Mouse (Mus musculus): ENCODE data around the gene Pcnx3. TPM values are rescaled to one million over a fixed set of nuclear protein-coding genes. Genes with fewer than 3 reads are reported as not detected.

Gene Pcnx3
- 421 and 455 TPM in 2 replicates for polyA plus RNA-seq (2012; rRNA removed)

DNA sequence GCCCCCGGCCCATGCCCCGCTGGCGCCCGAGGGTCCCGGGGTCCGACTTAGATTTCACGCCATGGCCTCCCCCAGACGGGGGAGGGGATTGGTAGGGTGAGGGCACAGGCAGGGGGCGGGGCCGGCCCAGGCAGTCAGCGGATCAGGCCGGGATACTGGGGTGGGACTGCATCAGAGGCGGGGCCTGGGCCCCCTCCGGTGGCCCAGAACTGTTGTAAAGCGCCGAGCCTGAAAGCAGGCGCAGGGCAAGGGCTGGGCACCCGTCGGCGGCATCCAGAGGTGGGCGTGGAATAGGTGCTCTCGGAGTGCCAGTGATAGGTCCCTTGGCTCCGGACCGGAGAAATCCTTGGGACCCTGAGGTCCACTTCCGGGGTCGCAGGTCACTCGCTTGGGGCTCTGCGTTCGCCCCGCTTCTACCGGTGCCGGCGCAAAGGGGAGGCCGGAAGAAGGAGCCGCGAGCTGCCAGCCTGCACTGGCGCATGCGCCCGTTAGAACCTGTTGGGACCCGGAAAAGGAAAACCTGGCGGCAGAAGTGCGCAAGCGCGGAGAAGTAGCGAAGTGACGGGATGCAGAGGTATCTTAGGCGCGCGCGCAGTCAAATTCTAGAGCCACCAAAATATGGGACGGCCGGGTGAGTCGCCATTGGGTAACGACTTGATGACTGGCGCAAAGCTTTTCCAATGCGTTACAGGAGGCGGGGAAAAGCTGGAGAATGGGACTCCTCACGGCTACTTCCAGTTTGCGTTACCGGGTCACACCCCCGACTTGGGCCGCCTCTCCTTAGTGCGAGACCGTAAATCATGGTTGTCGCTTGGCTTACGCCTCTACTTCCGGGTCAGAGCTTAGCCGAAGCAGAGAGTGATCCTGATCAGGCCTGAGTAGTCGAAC lies at the start of gene Pcnx3, which contains the start of gene Map3k11:
Gene Pcnx3, minus strand, starts transcription at position 709 of the 888 bp plus-strand sequence.
Gene Map3k11, plus strand, starts transcription at position 543 of the 888 bp plus-strand sequence.
- no peaks in the 10 kb centered on the region for H3K27me3 ChIP-seq (ENCODE audit: control insufficient read depth, insufficient read depth, low read length)
- peak within 1 kb of the TSS; percentile 86 for H3K27ac ChIP-seq (ENCODE audit: control insufficient read depth, insufficient read depth, low read length)
- H3K4me1 ChIP-seq (replicated peaks; ENCODE audit: control insufficient read depth, insufficient read depth, low read length), result peaks cover 42% of the 10 kb centered on the region
- no peak for TF ChIP-seq CTCF (IDR thresholded peaks at IDR 0.05; ENCODE audit: borderline replicate concordance, control insufficient read depth, extremely low read depth, insufficient read depth, low read length, poor library complexity)
- peak; percentile 74; the same call in 1 of the 2 replicates for TF ChIP-seq POLR2A (IDR thresholded peaks at IDR 0.05; ENCODE audit: control insufficient read depth, extremely low read depth, insufficient read depth, low read length, poor library complexity)
- peak; percentile 96 for DNase-seq
- whole genome bisulfite sequencing, result under 1% methylated on average over 69 of the region's 69 CpGs
- peaks cover 24% of the 10 kb centered on the region for H3K36me3 ChIP-seq (ENCODE audit: control insufficient read depth, insufficient read depth, low read length)
- H3K4me3 ChIP-seq (ENCODE audit: control insufficient read depth, insufficient read depth, low read length), result peak within 1 kb of the TSS; percentile 92

GRCm38 (mm10) chr19:5734325-5734724 lies 45.6 kb upstream of the Pcnx3 start:
- no peaks in the 10 kb centered on the region for H3K36me3 ChIP-seq (ENCODE audit: control insufficient read depth, insufficient read depth, low read length)
- H3K4me1 ChIP-seq (replicated peaks; ENCODE audit: control insufficient read depth, insufficient read depth, low read length), result peaks cover 15% of the 10 kb centered on the region
- WGBS, result 63% methylated on average over 9 of the region's 9 CpGs
- TF ChIP-seq POLR2A (IDR thresholded peaks at IDR 0.05; ENCODE audit: control insufficient read depth, extremely low read depth, insufficient read depth, low read length, poor library complexity) (no peak), CTCF (IDR thresholded peaks at IDR 0.05; ENCODE audit: borderline replicate concordance, control insufficient read depth, extremely low read depth, insufficient read depth, low read length, poor library complexity) (no peak)
- H3K4me3 ChIP-seq (ENCODE audit: control insufficient read depth, insufficient read depth, low read length), result no peak overlapping the region
- H3K27me3 ChIP-seq (ENCODE audit: control insufficient read depth, insufficient read depth, low read length), result no peaks in the 10 kb centered on the region; the same call in 1 of the 2 replicates
- no peak for DNase-seq
- no peak overlapping the region for H3K27ac ChIP-seq (ENCODE audit: control insufficient read depth, insufficient read depth, low read length)

- H3K36me3 ChIP-seq (ENCODE audit: control insufficient read depth, insufficient read depth, low read length), result no peaks in the 10 kb centered on the region
- peak; percentile 46; the same call in 1 of the 2 replicates for TF ChIP-seq CTCF (IDR thresholded peaks at IDR 0.05; ENCODE audit: borderline replicate concordance, control insufficient read depth, extremely low read depth, insufficient read depth, low read length, poor library complexity)
- TF ChIP-seq POLR2A (IDR thresholded peaks at IDR 0.05; ENCODE audit: control insufficient read depth, extremely low read depth, insufficient read depth, low read length, poor library complexity), result no peak
- H3K4me3 ChIP-seq (ENCODE audit: control insufficient read depth, insufficient read depth, low read length), result peak overlapping the region; percentile 89
- no peak overlapping the region for H3K27ac ChIP-seq (ENCODE audit: control insufficient read depth, insufficient read depth, low read length)
- H3K27me3 ChIP-seq (ENCODE audit: control insufficient read depth, insufficient read depth, low read length), result no peaks in the 10 kb centered on the region
- DNase-seq, result peak; percentile 86
- peaks cover 37% of the 10 kb centered on the region for H3K4me1 ChIP-seq (replicated peaks; ENCODE audit: control insufficient read depth, insufficient read depth, low read length)
- WGBS, result 1% methylated on average over 47 of the region's 47 CpGs
Observed at GRCm38 (mm10) chr19:5731264-5731978, 42.7 kb upstream of the Pcnx3 start.

- H3K36me3 ChIP-seq (ENCODE audit: control insufficient read depth, insufficient read depth, low read length), result no peaks in the 10 kb centered on the region
- no peak overlapping the region for H3K27ac ChIP-seq (ENCODE audit: control insufficient read depth, insufficient read depth, low read length)
- H3K4me1 ChIP-seq (replicated peaks; ENCODE audit: control insufficient read depth, insufficient read depth, low read length), result peaks cover 43% of the 10 kb centered on the region
- 87% methylated on average over 29 of the region's 29 CpGs for whole genome bisulfite sequencing
- H3K27me3 ChIP-seq (ENCODE audit: control insufficient read depth, insufficient read depth, low read length), result no peaks in the 10 kb centered on the region
- TF ChIP-seq CTCF (IDR thresholded peaks at IDR 0.05; ENCODE audit: borderline replicate concordance, control insufficient read depth, extremely low read depth, insufficient read depth, low read length, poor library complexity) (no peak), POLR2A (IDR thresholded peaks at IDR 0.05; ENCODE audit: control insufficient read depth, extremely low read depth, insufficient read depth, low read length, poor library complexity) (no peak)
- DNase-seq, result peak; percentile 55
- peak overlapping the region; percentile 89 for H3K4me3 ChIP-seq (ENCODE audit: control insufficient read depth, insufficient read depth, low read length)
Observed at GRCm38 (mm10) chr19:5730314-5731186, 41.8 kb upstream of the Pcnx3 start.

DNA sequence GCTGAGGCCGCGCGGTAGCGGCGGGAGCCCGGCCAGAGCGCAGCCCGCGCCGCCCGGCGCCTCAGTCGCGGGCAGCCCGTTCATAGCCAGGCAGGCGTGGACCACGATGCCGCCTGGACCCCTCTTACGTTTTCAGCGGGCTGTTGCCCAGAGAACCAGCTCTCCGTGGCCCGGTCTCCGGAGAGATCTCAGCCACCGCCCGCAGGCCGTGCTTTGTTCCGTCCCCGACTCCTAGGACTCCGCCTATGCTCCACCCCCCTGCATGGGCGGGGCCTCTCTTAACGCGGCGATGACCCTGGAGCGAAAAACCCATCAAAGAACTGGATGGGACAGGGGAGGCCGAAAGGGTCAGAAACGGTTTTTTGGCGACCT lies 40.7 kb upstream of the Pcnx3 start, which contains the start of gene Fam89b:
Gene Fam89b, minus strand, starts transcription at position 210 of the 372 bp plus-strand sequence.
- WGBS, result under 1% methylated on average over 37 of the region's 37 CpGs
- no peaks in the 10 kb centered on the region for H3K27me3 ChIP-seq (ENCODE audit: control insufficient read depth, insufficient read depth, low read length)
- DNase-seq, result peak; percentile 90
- peaks cover 54% of the 10 kb centered on the region for H3K4me1 ChIP-seq (replicated peaks; ENCODE audit: control insufficient read depth, insufficient read depth, low read length)
- no peak for TF ChIP-seq CTCF (IDR thresholded peaks at IDR 0.05; ENCODE audit: borderline replicate concordance, control insufficient read depth, extremely low read depth, insufficient read depth, low read length, poor library complexity)
- TF ChIP-seq POLR2A (IDR thresholded peaks at IDR 0.05; ENCODE audit: control insufficient read depth, extremely low read depth, insufficient read depth, low read length, poor library complexity), result peak; percentile 79
- no peaks in the 10 kb centered on the region for H3K36me3 ChIP-seq (ENCODE audit: control insufficient read depth, insufficient read depth, low read length)
- H3K4me3 ChIP-seq (ENCODE audit: control insufficient read depth, insufficient read depth, low read length), result peak within 1 kb of the TSS; percentile 91
- no peak within 1 kb of the TSS for H3K27ac ChIP-seq (ENCODE audit: control insufficient read depth, insufficient read depth, low read length)
